Mouse (Mus musculus): Measurements from ENCODE around the gene Vwa3b.

Gene Vwa3b

DNA sequence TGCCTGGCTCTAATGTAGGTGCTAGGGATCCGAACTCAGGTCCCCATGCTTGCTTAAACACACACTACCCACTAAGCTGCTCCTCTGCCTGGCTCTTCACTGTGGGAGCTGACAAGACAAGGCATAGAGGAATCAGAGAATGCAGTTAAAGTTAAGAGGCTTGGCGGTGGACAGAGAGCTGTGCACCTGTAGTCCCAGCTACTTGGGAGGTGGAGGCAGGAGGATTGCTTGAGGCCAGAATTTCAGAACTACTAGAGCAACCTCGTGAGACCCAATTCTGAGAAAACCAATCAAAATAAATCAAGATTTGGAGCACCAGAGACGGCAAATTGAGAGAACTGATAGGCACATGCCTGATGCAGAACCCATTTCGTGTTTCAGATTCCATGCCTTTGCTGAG lies 36.7 kb downstream of the Vwa3b start:
- DNase-seq (ENCODE audit: low read depth, low spot score), result no peak

DNA sequence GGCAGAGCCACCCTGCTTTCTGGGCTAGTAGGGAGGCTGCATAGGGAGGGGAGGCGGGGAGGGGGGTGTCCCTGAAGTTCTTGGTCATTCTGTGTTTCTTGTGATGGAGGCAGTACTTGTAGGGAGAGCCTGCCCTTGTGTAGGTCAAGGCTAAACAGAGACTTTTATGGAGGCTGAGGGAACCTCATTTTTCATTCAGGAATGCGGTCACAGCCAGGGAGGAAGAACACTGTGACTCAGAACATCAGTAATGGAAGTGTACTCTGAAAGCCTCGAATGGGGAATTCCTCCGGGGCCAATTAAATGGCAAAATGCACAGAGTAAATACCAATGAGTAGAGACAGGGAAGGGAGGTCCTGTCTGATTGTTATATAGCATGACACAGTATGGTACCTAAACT lies 37.4 kb downstream of the Vwa3b start:
- DNase-seq (ENCODE audit: low read depth, low spot score), result no peak

DNA sequence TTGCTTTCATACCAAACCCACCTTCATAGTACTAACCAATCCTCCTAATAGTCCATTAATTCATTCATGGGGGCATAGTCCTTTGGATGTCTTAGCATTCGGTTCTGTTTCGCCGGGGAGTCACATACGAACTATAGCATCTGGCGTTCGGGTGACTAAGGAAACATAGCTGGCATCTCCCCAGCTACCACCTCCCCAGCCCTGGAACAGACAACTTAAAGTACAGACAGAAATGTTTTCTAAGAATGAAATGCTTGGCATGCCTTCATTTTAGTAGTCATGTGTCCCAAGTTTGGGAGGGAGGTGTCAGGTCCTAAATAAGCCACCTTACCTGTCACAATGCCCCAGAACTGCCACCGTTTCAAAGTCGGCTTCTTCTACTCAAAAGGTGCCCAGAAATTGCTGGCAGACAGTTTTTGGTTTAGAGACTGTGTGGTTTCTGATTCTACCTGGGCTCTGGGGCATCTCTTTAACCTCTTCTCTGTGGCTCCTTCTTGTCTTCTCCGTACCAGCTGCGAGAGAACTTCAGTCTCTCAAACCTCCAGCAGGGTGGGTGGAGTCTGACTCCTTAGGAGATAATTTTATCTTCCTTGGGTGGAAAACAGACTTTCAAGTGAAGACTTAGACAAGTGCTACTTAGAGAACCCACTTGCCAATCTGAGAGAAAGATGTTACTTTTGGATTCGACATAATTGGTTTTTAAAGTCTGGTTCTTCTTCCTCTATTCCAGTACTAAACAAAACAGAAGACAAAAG lies 39.4 kb downstream of the Vwa3b start:
- DNase-seq (ENCODE audit: low read depth, low spot score), result no peak

DNA sequence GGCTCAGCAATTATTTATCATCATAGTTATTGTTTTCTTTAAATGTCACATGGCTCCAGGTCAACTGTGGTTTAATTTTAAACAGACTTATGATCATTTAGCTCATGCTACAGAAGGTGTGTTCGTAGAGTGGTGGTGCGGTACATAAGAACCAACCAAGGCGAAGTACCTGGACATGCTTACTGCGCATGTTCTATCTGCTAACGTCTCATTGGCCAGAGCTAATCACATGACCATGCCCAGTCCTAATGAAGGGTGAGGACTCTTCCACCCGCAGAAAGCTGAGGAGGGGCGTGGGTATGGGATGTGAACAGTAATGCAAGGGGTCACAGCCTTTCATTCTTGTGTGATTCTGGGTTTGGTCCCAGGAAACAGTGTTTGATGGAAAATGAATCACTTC lies 49.4 kb downstream of the Vwa3b start:
- no peak for DNase-seq (ENCODE audit: low read depth, low spot score)

DNA sequence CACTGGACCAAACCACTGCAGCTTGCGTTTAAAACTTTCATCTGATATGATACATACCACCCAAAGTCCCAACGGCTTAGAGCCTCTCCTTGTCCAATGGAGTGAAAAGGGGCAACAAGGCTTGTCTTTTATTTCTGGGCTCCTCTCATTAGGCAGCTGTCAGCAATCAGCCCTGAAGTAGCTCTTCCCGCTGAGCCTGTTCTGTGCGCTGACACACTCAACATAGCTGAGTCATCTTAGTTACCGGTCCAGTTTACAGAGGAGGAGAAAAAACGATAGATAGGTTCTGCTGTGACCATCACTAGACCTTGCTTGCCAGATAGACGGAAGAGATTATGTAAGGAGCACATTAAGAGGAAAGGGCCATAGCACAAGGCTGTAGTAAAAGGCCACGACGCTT lies 50.9 kb downstream of the Vwa3b start:
- no peak for DNase-seq (ENCODE audit: low read depth, low spot score)

DNA sequence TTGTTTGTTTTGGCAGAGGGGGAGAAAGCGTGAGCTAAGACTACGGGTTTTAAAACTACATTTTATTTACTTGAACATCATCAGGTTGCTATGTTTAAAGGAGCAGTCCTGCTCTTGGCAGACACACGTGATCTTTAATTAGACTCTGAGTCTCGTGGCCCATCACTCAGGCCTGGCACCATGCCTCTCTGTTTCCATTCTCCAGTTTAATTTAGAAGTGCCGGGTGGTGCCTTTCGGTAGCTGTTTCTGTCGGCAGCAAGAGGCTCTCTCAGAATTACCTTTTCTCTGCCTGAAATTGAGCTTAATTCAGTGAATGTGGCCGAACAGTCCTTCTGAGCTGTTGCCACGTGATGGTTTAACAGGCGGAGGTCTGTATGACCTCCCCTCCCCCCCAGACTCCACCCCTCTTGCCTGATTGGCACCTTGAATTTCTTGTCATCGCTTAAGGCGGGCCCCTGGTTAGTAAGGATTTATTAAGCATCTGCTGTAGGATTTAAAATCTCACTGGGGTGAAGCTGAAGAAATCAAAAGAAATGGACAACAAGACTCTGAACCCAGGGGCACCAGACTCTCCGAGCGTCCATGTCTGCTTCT lies 51.7 kb downstream of the Vwa3b start:
- DNase-seq (ENCODE audit: low read depth, low spot score), result no peak

DNA sequence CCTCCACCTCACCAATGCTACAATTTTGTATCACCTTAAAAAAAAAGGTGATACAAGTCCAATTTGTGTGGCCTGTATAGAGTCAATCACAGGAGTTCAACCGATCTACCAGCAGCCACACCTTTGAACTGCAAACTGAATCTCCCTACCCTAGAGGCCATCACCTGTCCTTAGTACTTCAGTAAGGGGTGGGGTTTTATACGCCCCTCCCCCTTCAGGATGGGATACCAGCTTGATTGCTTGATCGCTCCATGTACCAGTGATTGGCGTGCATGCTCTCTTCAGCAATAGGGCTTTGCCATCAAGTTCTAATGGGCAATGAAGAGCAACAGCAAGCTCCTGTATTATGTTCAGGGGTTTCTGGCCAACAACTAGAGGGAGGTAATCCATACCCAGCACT lies 54.0 kb downstream of the Vwa3b start:
- no peak for DNase-seq (ENCODE audit: low read depth, low spot score)

DNA sequence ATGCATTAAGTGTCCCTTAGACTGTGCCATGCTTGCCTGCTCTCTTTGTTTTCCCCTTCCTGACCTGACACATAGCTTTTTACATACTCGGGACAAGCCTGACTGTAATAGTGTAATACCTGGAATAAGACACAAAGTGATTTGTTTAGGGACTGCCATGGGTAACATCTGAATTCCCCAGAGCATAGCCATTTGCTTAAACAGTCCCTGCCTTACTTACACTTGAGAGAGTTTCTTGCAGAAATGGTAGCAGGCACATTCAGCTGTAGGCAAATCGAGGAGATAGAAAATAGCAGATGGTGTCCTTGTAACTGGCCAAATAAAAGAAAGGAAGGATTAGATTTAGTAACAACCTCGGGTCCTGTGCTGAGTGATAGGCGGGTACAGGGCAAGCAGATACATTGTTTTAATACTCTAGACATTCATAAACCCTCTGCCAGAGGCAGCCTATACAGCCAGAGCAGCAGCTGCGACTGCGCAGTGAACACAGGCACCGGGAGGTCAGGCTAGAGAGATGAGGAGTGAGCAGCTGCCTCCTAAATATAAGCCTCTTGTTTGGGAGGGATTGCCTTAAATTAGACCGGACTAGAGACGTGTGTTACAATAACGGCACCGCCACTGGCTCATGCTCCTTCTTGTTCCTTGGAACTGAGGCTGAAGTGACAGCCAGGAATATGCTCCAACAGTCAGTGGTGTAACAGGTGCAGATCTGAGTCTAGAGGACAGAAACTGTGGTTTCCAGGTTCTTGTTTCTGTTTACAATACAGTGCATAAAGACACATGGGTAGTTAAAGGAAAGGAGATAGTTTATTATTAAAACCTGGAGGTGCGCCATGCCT lies 55.2 kb downstream of the Vwa3b start:
- DNase-seq (ENCODE audit: low read depth, low spot score), result no peak

DNA sequence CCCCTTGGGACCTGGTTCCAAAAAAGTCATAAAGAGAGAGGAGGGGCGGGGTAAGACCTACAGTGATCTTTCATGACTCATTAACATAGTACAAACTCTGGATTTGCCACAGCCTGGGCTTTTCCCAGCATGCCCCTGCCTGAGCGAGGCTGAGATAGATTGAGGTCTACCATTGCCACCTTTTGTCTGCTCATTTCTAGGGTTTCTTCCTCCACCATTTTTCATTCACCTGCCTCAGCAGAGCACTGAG lies 55.7 kb downstream of the Vwa3b start:
- DNase-seq (ENCODE audit: low read depth, low spot score), result no peak

DNA sequence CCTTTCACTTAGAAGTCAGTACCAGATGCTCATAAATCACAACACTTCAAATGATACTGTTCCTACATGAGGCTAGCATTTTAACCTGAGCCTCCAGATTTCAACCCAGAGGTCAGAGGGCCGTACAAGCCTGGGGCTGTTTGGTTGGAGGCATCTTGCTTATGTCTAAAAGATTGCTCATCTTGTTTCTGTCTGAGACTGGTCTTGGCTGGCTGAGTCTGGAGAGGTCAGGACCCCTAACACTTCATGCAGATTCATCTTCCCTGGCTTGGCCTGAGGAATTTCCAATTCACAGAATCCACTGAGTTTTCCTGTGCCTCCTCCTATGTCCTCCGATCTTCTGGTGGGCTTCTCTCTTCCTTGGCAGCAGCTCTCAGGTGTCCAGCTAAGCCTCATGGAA lies 57.7 kb downstream of the Vwa3b start:
- DNase-seq (ENCODE audit: low read depth, low spot score), result no peak

DNA sequence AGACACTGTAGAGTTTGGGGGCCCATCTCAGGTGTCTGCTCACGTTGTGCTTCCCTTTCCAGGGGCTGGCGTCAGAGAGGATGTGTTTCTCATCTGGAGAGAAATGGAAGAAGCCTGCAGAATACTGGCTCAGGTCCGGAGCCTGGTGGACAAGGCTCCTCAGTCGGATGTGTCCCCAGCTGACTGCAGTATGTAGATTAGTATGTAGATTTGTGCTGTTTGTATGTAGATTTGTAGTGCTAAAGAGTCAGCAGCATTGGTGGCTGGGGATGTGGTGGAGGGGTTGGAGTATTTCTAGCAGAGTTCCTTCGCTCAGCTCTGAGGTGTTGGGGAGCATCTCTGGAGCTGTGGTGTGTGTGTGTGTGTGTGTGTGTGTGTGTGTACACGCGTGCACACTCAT lies 58.8 kb downstream of the Vwa3b start:
- DNase-seq (ENCODE audit: low read depth, low spot score), result no peak

DNA sequence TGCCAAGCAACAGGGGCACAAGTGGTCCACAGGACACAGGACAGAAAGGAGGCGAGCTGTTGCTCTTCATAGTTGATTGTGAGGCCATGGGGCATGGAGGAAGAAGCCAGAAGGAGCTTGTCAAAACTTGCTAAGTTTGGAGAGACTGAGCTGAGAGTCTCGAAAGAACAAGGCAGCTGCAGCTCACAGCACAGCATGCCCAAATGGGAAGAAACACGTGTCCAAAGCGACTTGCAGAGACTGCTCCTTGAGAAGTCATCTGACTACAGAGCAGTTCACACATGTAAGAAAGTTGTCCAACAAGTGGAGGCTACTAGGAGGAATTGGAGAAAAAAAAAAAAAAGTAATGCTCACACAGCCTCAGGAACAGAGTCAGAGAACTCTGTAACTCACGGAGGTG lies 62.8 kb downstream of the Vwa3b start:
- no peak for DNase-seq (ENCODE audit: low read depth, low spot score)

DNA sequence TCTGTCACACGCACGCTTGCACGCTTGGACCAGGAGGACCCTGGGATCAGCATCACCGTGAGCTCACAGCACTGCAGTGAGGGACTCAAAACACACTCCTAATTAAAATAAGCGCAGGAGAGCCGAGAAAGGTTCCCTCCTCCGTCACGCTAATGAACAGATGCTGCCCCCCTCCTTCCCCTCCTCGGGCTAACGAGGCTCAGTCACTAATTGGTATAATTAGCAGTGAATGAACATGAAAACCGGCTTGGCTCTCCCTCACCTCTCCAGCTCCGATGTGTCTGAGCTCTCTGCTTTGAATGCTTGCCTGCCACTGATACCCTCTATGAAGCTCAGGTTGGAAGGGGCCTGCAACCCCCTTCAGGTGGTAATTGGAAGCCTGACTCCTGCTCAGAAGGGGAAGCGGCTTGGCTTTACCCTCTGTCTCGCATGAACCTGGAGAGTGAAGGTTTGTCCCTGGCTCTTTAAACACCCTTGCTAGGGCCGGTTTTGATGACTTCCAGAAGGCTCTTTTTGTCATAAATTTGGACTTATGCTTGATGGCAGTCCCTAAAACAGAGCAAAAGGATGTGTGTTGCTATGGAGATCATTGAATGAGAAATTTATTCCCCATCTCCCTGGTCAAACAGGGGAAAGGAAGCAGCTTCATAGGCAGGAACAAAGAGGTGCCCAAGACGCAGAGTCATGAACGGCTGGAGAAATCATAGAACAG lies 71.1 kb downstream of the Vwa3b start:
- no peak for DNase-seq (ENCODE audit: low read depth, low spot score)

DNA sequence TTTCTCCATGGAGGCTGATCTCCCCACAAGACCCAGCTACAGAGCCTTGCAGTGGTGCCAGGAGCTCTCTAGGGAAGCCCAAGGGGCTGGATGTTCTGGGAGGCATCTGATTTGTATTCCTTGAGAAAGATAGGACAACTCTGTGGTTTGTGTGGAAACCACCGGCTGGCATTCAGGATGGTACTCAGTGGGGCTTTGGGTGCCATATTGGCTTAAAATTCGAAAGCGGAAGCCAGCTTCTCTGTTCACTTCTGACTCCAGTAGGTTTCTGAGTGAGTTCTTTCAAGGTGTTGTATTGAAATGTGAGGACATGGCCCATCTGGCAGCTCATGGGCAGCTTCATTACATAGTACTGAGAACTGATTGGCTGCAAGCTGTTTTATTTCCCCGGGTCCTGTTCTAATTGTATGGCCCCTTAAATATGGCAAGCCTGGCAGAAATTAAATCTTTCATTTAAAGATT lies 71.7 kb downstream of the Vwa3b start:
- no peak for DNase-seq (ENCODE audit: low read depth, low spot score)

DNA sequence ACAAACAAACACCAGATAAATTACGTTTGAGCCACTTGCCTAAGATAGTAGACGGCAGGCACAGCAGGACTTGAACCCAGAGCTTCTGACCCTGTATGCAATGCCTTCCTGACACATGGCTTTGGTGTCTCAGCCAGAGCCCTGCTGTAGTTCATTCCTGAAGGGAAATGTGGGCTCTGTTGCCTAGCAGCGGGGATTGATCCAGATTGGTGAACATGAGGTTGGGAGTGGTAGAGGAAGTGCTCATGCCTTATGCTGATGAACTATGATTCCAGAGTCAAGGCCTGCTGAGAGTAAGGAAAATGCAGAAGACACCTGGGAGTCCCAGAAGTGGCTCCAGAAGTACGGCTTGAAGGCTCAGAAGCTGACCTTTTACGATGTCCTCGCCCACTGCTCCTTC lies 74.0 kb downstream of the Vwa3b start:
- no peak for DNase-seq (ENCODE audit: low read depth, low spot score)

DNA sequence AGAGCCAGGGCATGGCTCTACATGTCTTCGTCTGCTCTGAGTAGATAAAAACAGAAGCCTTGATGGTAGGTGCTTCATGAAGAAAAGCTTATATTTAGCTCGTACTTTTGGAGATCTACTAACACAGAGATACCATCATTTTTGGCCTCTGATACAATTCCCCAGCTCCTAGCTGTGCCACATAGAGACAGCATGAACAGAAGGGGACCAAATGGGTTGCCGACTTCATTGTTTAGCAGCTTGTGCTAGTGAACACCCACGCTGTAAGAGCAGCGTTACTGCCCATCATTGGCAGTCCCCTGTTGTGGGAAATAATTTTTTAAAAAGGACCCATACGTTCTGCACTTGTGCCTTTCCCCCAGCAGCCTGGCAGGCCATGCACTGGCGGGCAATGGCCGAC lies 74.6 kb downstream of the Vwa3b start:
- no peak for DNase-seq (ENCODE audit: low read depth, low spot score)

DNA sequence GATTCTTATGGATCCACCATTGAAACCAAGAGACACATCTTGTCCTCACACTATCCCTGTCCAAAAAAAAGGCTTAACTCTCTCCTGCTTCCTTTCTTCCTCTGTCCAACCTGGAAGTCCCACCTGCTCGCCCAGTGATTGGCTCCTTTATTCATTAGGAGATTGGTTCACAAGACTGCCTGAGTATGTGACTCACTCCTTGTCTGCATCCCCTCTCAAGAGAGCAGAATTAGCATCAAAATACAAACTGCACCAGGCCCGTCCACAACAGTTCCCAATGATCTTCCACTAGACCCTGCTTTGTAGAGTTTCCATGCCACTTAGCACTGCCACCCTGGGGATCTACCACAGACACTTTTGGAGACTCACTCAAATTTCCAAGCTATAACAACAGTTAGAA lies 75.3 kb downstream of the Vwa3b start:
- DNase-seq (ENCODE audit: low read depth, low spot score), result no peak

DNA sequence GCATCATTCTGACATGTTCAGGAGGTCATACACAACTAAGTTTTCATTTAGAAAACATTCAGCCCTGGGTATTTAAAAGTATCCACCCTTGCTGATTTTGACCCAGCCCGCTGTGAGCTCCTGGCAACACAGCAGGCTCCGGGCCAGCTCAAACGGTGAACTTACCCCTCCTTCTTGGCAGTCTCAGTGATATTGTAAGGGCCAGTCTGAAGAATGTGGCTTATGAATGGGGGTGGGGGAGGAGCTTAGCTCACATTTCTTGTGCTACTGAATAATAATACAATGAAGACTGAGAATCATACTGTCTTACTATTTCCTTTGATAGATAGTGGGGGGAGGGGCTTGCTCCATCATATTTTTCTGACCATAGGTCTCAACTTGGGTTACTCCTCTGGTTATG lies 78.8 kb downstream of the Vwa3b start:
- DNase-seq (ENCODE audit: low read depth, low spot score), result no peak

DNA sequence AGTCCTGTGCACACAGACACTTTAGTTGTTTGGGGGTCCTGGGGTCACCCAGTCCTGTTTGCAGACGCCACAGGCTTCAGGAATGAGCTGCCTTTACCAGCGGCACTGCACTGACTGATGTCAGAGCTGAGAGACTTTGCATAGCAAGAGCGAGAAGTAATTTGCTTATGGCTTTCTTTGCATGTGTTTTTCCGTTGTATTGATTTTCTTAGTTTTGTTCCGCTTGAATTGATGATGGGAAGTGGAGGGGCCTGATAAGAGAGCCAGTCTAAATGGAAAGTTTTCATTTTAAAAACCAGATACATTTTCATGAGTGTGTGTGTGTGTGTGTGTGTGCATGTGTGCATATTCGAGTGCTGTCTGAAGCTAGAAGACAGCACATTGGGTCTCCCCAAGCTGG lies 87.4 kb downstream of the Vwa3b start:
- DNase-seq (ENCODE audit: low read depth, low spot score), result no peak

DNA sequence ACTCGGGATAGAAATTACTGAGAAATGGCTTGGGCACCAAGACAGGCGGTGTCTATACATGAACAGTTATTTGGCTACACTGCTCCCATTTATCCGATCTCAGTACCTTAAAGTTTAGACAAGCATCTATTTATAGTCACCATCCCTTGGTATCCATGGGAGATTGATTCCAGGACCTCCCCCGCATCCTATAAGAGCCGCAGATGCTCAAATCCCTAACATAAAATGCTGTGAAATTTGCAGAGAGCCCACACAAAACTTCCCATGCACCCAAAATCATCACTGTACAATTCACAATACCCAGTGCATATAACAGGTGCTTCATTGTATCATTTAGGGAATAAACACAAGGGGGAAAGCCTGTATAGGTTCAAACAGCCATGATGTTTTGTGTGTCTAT lies 89.5 kb downstream of the Vwa3b start:
- DNase-seq (ENCODE audit: low read depth, low spot score), result no peak

DNA sequence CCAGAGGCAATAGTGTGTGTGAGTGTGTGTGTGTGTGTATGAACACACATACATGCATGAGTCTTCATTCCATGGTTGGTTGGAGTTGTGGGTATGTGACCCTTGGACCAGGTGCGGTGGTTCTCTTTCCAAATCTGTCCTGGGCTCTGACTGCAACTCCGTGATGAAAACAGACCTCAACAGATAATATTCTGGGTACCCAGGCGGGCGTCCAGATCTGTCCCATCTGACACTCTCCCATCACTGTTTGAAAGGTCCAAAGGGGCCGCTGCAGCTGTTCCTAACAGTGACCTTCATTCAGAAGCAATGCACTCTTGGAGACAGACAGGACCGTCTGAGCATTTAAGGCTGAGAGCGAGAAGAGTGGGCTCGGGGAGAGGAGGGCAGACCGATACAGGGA lies 90.2 kb downstream of the Vwa3b start:
- no peak for DNase-seq (ENCODE audit: low read depth, low spot score)

DNA sequence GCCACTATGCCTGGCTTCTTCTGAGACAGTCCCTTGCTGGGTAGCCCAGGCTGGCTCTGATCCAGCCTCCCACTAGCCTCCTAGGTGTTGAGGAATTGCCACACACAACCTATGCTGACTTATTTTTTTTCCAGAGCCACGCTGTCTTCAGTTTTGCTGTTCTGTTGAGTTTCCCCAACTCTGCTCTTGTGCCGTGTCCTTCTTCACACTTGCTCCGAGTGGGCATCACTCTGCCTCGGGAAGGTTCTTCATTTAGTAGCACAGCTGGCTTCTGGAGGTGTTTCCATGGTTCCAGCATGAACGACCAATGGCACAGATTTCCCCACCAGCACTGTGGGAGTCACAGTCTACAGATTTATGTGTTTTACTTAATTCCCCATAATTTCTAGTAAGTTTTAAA lies 91.6 kb downstream of the Vwa3b start:
- no peak for DNase-seq (ENCODE audit: low read depth, low spot score)

Data from CD4-positive helper T cell, adult 2 months (primary cell).